Mouse (Mus musculus): ENCODE data around the gene 2200002D01Rik. TPM values are rescaled to one million over a fixed set of nuclear protein-coding genes. Genes with fewer than 3 reads are reported as not detected.

2200002D01Rik gene
- polyA plus RNA-seq, 1 experiment from 2014 or later = 3.3 TPM

DNA sequence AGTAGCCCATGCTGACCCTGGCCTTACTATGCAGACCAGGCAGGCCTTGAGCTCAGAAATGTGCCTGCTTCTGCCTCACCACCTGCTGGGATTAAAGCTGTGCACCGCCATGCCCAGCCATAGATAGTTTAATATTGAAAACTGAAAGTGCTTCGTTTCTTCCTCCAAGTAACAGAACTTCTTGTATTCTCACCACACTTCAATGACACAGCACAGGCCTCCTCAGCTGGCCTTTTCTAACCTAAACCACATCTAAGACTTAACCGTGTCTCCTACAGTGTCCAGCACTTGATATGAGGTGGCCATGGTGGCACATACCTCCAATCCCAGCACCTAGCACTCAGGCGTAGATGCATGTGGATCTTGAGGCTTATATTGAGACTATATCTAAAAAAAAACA lies 22.2 kb upstream of the 2200002D01Rik start:
- TF ChIP-seq EP300 (IDR thresholded peaks at IDR 0.05; ENCODE audit: low read depth) = no peak
- no peak for TF ChIP-seq CTCF (IDR thresholded peaks at IDR 0.05; ENCODE audit: low read depth)
- DNase-seq = no peak
- no peak for ATAC-seq
- H3K27me3 ChIP-seq (ENCODE audit: insufficient read depth, low read length) = no peaks in the 10 kb centered on the region
- H3K36me3 ChIP-seq (replicated peaks; ENCODE audit: insufficient read depth, low read length) = no peaks in the 10 kb centered on the region
- no peaks in the 10 kb centered on the region for H3K4me1 ChIP-seq (ENCODE audit: insufficient read depth)
- H3K9ac ChIP-seq (replicated peaks) = no peak overlapping the region
- no peak overlapping the region for H3K4me2 ChIP-seq (ENCODE audit: low read depth, low read length)
- no peaks in the 10 kb centered on the region for H3K9me3 ChIP-seq (ENCODE audit: low read length)
- no peak overlapping the region for H3K4me3 ChIP-seq (ENCODE audit: low read depth, low read length)
- H3K27ac ChIP-seq (ENCODE audit: low read depth) = no peak overlapping the region
- 69% methylated on average over 4 of the region's 4 CpGs for WGBS (ENCODE audit: insufficient replicate concordance)

DNA sequence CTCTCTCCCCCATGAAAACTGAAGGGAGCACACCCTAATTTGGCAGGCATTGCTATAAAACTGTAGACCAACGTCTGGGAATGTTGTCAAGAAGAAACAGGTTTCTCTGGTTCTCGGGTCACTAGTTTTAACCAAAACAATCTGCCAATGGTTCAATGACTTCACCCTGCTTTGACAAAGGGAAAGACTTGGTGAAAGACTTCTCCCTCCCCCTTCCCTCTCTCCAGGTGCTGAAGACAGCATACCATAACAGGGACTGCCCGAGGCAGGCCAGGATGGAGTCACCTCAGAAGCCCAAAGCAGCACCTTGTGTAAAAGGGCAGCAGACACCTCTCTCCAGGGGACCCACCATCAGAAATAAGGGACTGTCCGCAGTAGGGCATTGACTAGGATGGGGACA lies 18.7 kb upstream of the 2200002D01Rik start:
- 73% methylated on average over 4 of the region's 4 CpGs for WGBS (ENCODE audit: insufficient replicate concordance)
- ATAC-seq (no peak), DNase-seq (no peak)
- Histone ChIP-seq H3K4me3 (ENCODE audit: low read depth, low read length) (no peak overlapping the region), H3K36me3 (replicated peaks; ENCODE audit: insufficient read depth, low read length) (no peaks in the 10 kb centered on the region), H3K27me3 (ENCODE audit: insufficient read depth, low read length) (no peaks in the 10 kb centered on the region), H3K4me1 (ENCODE audit: insufficient read depth) (no peaks in the 10 kb centered on the region), H3K4me2 (ENCODE audit: low read depth, low read length) (no peak overlapping the region), H3K9ac (replicated peaks) (no peak overlapping the region), H3K9me3 (ENCODE audit: low read length) (no peaks in the 10 kb centered on the region), H3K27ac (ENCODE audit: low read depth) (no peak overlapping the region)
- TF ChIP-seq CTCF (IDR thresholded peaks at IDR 0.05; ENCODE audit: low read depth) = no peak
- TF ChIP-seq EP300 (IDR thresholded peaks at IDR 0.05; ENCODE audit: low read depth) = no peak

DNA sequence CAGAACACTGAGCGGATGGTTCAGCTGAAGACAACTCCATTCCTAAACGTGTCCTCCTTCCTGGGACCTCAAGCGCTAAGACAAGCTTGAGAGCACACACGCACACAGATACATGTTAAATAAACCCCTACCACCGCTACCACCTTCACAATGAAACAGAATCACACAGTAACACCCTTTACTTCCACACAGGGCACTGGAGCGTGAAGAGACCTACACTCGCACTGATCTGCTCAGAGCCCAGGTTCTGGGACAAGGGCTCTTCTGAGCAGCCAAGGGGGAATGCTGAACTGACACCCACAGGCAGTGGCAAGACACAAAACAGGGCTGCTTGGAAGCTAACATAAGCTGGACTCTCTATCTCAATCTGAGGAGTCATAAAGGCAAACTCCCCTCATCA lies 17.4 kb upstream of the 2200002D01Rik start:
- no peaks in the 10 kb centered on the region for H3K36me3 ChIP-seq (replicated peaks; ENCODE audit: insufficient read depth, low read length)
- TF ChIP-seq CTCF (IDR thresholded peaks at IDR 0.05; ENCODE audit: low read depth) (no peak), EP300 (IDR thresholded peaks at IDR 0.05; ENCODE audit: low read depth) (no peak)
- no peak for DNase-seq
- no peak overlapping the region for H3K4me3 ChIP-seq (ENCODE audit: low read depth, low read length)
- no peak for ATAC-seq
- no peak overlapping the region for H3K4me2 ChIP-seq (ENCODE audit: low read depth, low read length)
- no peaks in the 10 kb centered on the region for H3K4me1 ChIP-seq (ENCODE audit: insufficient read depth)
- H3K9ac ChIP-seq (replicated peaks) = no peak overlapping the region
- no peak overlapping the region for H3K27ac ChIP-seq (ENCODE audit: low read depth)
- H3K27me3 ChIP-seq (ENCODE audit: insufficient read depth, low read length) = no peaks in the 10 kb centered on the region
- 69% methylated on average over 7 of the region's 7 CpGs for WGBS (ENCODE audit: insufficient replicate concordance)
- H3K9me3 ChIP-seq (ENCODE audit: low read length) = no peaks in the 10 kb centered on the region

DNA sequence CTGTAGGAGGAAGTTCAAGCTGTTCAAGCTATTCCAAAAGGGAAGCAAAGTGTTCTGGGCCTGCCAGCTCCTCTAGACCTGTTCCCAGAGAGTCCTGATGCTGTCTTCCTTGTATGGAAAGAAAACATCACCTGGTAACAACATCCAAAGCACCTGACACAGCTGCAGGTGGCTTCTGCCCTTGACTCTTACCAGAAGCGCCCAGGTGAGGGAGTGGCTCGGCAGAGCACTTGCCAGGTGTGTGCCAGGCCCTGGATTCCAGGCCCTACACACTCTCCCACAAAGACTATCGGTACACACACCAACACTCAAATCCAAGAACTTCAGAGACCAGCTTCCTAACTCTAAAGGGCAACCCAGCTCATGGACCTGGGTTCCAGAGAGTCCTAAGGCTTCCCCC lies 15.6 kb upstream of the 2200002D01Rik start:
- DNase-seq = no peak
- TF ChIP-seq EP300 (IDR thresholded peaks at IDR 0.05; ENCODE audit: low read depth) (no peak), CTCF (IDR thresholded peaks at IDR 0.05; ENCODE audit: low read depth) (no peak)
- Histone ChIP-seq H3K4me1 (ENCODE audit: insufficient read depth) (no peaks in the 10 kb centered on the region), H3K4me3 (ENCODE audit: low read depth, low read length) (no peak overlapping the region), H3K27me3 (ENCODE audit: insufficient read depth, low read length) (no peaks in the 10 kb centered on the region), H3K9me3 (ENCODE audit: low read length) (no peaks in the 10 kb centered on the region), H3K27ac (ENCODE audit: low read depth) (no peak overlapping the region), H3K4me2 (ENCODE audit: low read depth, low read length) (no peak overlapping the region), H3K9ac (replicated peaks) (no peak overlapping the region), H3K36me3 (replicated peaks; ENCODE audit: insufficient read depth, low read length) (peaks cover 4% of the 10 kb centered on the region; the same call in 1 of the 2 replicates)
- 76% methylated on average over 3 of the region's 3 CpGs for WGBS (ENCODE audit: insufficient replicate concordance)
- ATAC-seq = no peak

DNA sequence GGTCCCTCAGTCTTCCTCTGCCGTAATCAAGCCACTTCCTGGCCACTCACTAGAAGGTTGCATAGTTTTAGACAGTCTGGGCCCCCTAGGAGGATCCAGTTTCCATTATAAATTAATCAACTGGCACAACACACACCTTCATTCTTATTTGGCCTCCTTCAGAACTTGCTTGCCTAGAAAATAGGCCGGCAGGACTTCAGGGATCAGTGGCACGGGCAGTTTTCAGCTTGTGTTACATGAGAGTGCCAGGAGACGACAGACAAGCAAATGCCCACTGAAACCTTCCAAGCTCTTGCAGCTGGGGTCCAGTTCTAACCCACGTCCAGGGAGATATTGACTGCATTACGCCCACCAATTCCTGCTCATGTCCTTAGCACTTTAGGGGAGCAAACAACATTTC lies 13.9 kb upstream of the 2200002D01Rik start:
- Histone ChIP-seq H3K36me3 (replicated peaks; ENCODE audit: insufficient read depth, low read length) (peaks cover 9% of the 10 kb centered on the region; the same call in 1 of the 2 replicates), H3K9ac (replicated peaks) (no peak overlapping the region), H3K4me3 (ENCODE audit: low read depth, low read length) (no peak overlapping the region), H3K4me1 (ENCODE audit: insufficient read depth) (no peaks in the 10 kb centered on the region), H3K27me3 (ENCODE audit: insufficient read depth, low read length) (no peaks in the 10 kb centered on the region), H3K4me2 (ENCODE audit: low read depth, low read length) (no peak overlapping the region), H3K9me3 (ENCODE audit: low read length) (no peaks in the 10 kb centered on the region), H3K27ac (ENCODE audit: low read depth) (no peak overlapping the region)
- ATAC-seq (no peak), DNase-seq (no peak)
- TF ChIP-seq EP300 (IDR thresholded peaks at IDR 0.05; ENCODE audit: low read depth) = no peak
- no peak for TF ChIP-seq CTCF (IDR thresholded peaks at IDR 0.05; ENCODE audit: low read depth)
- WGBS (ENCODE audit: insufficient replicate concordance) = 74% methylated on average over 6 of the region's 6 CpGs

DNA sequence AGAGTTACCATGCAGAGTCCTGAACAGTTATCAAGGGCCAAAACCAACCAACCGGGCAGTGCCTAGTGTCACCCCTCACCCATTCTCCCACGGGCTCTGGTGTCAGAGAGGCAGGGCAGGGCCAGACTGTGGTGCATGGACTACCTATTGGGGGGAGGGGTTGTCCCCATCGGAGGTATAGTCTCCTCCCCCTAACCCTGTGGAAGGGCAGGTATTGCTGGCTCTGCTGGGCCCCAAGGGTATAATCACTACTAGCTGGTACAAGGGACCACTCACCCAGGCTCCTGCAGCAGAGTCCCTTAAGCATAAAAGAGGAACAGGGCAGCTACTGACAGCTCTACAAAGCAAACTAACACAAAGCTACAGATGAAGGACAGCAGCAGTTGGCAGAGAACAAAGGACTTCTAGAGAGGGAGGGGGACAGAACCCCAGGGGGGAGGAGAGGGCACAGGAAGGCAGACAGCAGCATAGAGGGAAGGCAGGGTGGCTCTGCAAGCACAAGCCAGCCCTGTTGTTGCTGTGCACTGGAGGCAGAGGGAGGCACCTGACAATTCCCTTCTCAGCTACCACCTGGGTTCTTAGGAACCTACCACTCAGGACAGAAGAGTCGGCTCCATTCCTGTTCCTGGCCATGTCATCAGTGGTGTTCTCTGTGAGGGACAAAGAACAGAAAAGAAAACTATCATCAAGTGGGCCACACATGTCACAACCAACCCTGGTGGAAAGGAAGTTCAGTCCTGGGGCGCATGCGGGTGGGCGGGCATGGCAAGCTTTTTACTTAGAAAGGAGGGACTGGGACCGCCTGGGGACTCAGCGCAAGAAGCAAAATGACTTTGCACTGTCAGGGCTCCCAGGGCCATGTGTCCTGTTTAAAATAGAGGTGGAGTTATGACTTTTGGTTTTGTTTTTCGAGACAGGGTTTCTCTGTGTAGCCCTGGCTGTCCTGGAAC lies 11.8 kb upstream of the 2200002D01Rik start:
- no peak for ATAC-seq
- Histone ChIP-seq H3K9ac (replicated peaks) (no peak overlapping the region), H3K36me3 (replicated peaks; ENCODE audit: insufficient read depth, low read length) (peaks cover 15% of the 10 kb centered on the region; the same call in 1 of the 2 replicates), H3K4me3 (ENCODE audit: low read depth, low read length) (no peak overlapping the region), H3K4me1 (ENCODE audit: insufficient read depth) (no peaks in the 10 kb centered on the region), H3K27me3 (ENCODE audit: insufficient read depth, low read length) (no peaks in the 10 kb centered on the region), H3K9me3 (ENCODE audit: low read length) (no peaks in the 10 kb centered on the region), H3K4me2 (ENCODE audit: low read depth, low read length) (no peak overlapping the region), H3K27ac (ENCODE audit: low read depth) (no peak overlapping the region)
- no peak for DNase-seq
- no peak for TF ChIP-seq EP300 (IDR thresholded peaks at IDR 0.05; ENCODE audit: low read depth)
- TF ChIP-seq CTCF (IDR thresholded peaks at IDR 0.05; ENCODE audit: low read depth) = no peak
- WGBS (ENCODE audit: insufficient replicate concordance) = 71% methylated on average over 10 of the region's 10 CpGs
